Mouse (Mus musculus): ENCODE results near the gene Efcab14. TPM values are rescaled to one million over a fixed set of nuclear protein-coding genes. Genes with fewer than 3 reads are reported as not detected.

Efcab14 gene
- 53.7 TPM for polyA plus RNA-seq (2014; fragmentation: Illumina TruSeq; extraction: RNeasy Lipid Tissue Mini Kit (QIAGEN cat#74804); ENCODE audit: low read depth, low replicate concordance)

DNA sequence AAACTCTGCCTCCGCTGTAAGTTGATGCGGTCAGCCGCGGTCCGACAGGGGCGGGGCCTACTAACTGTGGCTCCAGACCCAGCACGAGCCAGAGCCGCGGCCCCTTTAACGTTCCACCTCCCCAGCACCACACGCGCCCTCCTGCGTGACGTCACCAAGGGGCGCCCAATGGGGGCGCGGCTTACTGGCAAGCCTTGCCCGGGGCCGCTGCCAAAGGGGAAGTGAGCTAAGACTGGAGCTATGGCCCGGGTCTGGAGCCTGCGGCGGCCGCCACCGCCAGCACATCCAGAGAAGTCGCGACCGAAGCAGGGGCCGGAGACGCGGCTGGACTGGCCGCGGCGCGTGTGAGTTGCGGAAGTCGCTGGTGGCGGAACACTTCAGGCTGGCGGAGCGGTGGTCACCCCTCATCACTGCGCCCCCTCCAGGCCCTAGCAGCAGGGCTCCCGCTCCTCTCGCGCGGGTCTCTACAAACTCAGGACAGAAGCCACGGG, at the start of gene Efcab14:
Gene Efcab14, plus strand, starts transcription at position 194 of the 491 bp plus-strand sequence.

DNA sequence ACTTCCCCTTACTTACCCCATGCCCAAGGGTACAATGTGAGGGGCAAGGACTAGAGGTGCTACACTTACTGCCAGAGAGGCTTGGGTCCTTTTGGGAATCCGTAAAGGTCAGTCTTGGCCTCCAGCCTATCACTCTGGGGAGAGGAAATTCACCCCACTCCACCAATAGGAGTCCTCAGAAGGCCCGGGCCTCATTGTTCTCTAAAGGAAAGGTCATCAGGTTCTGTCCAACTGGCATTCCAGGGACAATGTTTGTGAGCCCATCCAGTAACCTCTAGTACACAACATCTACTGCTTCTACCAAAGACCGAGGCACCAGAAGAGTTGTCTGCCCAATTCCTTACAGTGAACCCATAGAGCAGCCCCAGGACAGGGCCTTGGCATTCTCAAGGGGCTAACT, 43.4 kb downstream of the Efcab14 start, which contains the start of gene Tex38:
Gene Tex38, minus strand, starts transcription at position 101 of the 400 bp plus-strand sequence.

DNA sequence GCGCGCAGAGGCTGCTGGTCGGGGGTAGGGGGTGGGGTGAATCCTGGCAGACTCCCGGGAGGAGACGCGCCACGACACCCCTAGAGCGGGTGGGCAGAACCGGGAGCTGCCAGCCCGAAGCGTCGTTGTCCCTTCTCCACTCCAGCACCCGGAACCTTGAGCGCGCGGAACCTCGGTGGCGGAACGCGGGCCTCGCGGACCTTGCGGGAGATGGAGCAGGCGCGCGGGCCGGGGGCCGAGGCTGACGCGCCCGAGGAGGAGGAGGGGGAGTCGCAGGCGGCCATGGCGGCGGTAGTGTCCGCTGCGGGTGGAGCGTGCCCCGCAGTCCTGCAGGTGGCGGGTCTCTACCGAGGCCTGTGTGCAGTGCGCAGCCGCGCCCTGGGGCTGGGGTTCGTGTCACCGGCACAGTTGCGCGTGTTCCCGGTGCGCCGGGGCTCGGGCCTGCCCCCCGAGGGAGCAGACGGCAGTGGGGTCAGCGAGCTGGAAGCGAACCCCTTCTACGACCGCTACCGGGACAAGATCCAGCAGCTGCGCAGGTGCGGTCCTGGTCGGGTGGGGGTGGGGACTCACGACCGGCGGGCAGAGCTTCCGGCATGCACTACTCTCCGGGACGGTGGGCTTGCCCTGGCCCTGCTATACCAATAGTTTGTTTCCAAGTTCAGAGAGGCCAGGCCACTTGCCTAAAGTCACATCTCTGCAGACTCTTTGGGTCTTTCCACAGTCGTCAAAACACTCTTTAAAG, 47.4 kb downstream of the Efcab14 start, which contains the start of gene Atpaf1:
Gene Atpaf1, plus strand, starts transcription at position 44 of the 742 bp plus-strand sequence.

Other genes starting within 250 kb of the Efcab14 start
- 0.21 TPM for gene Cyp4a14, start 241.6 kb upstream of the Efcab14 start, polyA plus RNA-seq (2014; fragmentation: Illumina TruSeq; extraction: RNeasy Lipid Tissue Mini Kit (QIAGEN cat#74804); ENCODE audit: low read depth, low replicate concordance)
- 0.20 TPM for gene Cyp4a10, start 219.5 kb upstream of the Efcab14 start, polyA plus RNA-seq (2014; fragmentation: Illumina TruSeq; extraction: RNeasy Lipid Tissue Mini Kit (QIAGEN cat#74804); ENCODE audit: low read depth, low replicate concordance)
- gene Cyp4a31, start 174.1 kb upstream of the Efcab14 start, polyA plus RNA-seq (2014; fragmentation: Illumina TruSeq; extraction: RNeasy Lipid Tissue Mini Kit (QIAGEN cat#74804); ENCODE audit: low read depth, low replicate concordance): 0.17 TPM
- gene Cyp4a32, start 136.8 kb upstream of the Efcab14 start, polyA plus RNA-seq (2014; fragmentation: Illumina TruSeq; extraction: RNeasy Lipid Tissue Mini Kit (QIAGEN cat#74804); ENCODE audit: low read depth, low replicate concordance): not detected
- not detected for gene Cyp4b1, start 90.0 kb upstream of the Efcab14 start, polyA plus RNA-seq (2014; fragmentation: Illumina TruSeq; extraction: RNeasy Lipid Tissue Mini Kit (QIAGEN cat#74804); ENCODE audit: low read depth, low replicate concordance)
- 48.8 TPM for gene Tex38, start 43.3 kb downstream of the Efcab14 start, polyA plus RNA-seq (2014; fragmentation: Illumina TruSeq; extraction: RNeasy Lipid Tissue Mini Kit (QIAGEN cat#74804); ENCODE audit: low read depth, low replicate concordance)
- 52.3 TPM for gene Atpaf1, start 47.1 kb downstream of the Efcab14 start, polyA plus RNA-seq (2014; fragmentation: Illumina TruSeq; extraction: RNeasy Lipid Tissue Mini Kit (QIAGEN cat#74804); ENCODE audit: low read depth, low replicate concordance)
- gene Mob3c, start 90.3 kb downstream of the Efcab14 start, polyA plus RNA-seq (2014; fragmentation: Illumina TruSeq; extraction: RNeasy Lipid Tissue Mini Kit (QIAGEN cat#74804); ENCODE audit: low read depth, low replicate concordance): 8.1 TPM
- gene Mknk1, start 101.5 kb downstream of the Efcab14 start, polyA plus RNA-seq (2014; fragmentation: Illumina TruSeq; extraction: RNeasy Lipid Tissue Mini Kit (QIAGEN cat#74804); ENCODE audit: low read depth, low replicate concordance): 10.2 TPM
- gene Kncn, start 146.7 kb downstream of the Efcab14 start, polyA plus RNA-seq (2014; fragmentation: Illumina TruSeq; extraction: RNeasy Lipid Tissue Mini Kit (QIAGEN cat#74804); ENCODE audit: low read depth, low replicate concordance): 0.29 TPM
- gene 6430628N08Rik, start 152.9 kb downstream of the Efcab14 start, polyA plus RNA-seq (2014; fragmentation: Illumina TruSeq; extraction: RNeasy Lipid Tissue Mini Kit (QIAGEN cat#74804); ENCODE audit: low read depth, low replicate concordance): not detected
- 0.17 TPM for gene Dmbx1, start 202.2 kb downstream of the Efcab14 start, polyA plus RNA-seq (2014; fragmentation: Illumina TruSeq; extraction: RNeasy Lipid Tissue Mini Kit (QIAGEN cat#74804); ENCODE audit: low read depth, low replicate concordance)

All from testis, adult 10 weeks (tissue).